Mouse (Mus musculus) MEL (cell line): ENCODE data around the gene Abl1.

Experiments
- CTCF ChIP-seq, 3 experiments: IDR thresholded peaks in 2 of 3; conservative IDR thresholded peaks in 1 of 3; 2 replicates each; pipeline ENCODE4 v1.5.1; 2011 to 2012; ENCODE audit warnings: low read length in 3 of 3, low read depth in 2 of 3, mild to moderate bottlenecking in 2 of 3, improper control_type of control experiment in 1 of 3, inconsistent platforms in 1 of 3, mixed read lengths in 1 of 3, moderate library complexity in 1 of 3; ENCODE audit not compliant: control insufficient read depth in 1 of 3, insufficient read depth in 1 of 3, poor library complexity in 1 of 3, severe bottlenecking in 1 of 3
- MAFK ChIP-seq: IDR thresholded peaks from 2 replicates; pipeline ENCODE4 v1.6.1; 2011; ENCODE audit warnings: low read depth, mild to moderate bottlenecking, low read length, improper control_type of control experiment, borderline replicate concordance
- MAZ ChIP-seq: IDR thresholded peaks from 2 replicates; pipeline ENCODE4 v1.6.1; 2012; ENCODE audit warnings: low read depth, mild to moderate bottlenecking, inconsistent platforms, low read length, improper control_type of control experiment
- POLR2AphosphoS2 ChIP-seq: IDR thresholded peaks from 2 replicates; pipeline ENCODE4 v1.6.1; 2011; ENCODE audit warnings: low read length, improper control_type of control experiment
- RAD21 ChIP-seq: IDR thresholded peaks from 2 replicates; pipeline ENCODE4 v1.6.1; 2011; ENCODE audit warnings: mild to moderate bottlenecking, low read depth, low read length, improper control_type of control experiment
- UBTF ChIP-seq: IDR thresholded peaks from 2 replicates; pipeline ENCODE4 v1.6.1; 2012; ENCODE audit warnings: low read depth, mild to moderate bottlenecking, inconsistent platforms, low read length, improper control_type of control experiment, moderate library complexity, borderline replicate concordance; ENCODE audit not compliant: insufficient read depth

DNA sequence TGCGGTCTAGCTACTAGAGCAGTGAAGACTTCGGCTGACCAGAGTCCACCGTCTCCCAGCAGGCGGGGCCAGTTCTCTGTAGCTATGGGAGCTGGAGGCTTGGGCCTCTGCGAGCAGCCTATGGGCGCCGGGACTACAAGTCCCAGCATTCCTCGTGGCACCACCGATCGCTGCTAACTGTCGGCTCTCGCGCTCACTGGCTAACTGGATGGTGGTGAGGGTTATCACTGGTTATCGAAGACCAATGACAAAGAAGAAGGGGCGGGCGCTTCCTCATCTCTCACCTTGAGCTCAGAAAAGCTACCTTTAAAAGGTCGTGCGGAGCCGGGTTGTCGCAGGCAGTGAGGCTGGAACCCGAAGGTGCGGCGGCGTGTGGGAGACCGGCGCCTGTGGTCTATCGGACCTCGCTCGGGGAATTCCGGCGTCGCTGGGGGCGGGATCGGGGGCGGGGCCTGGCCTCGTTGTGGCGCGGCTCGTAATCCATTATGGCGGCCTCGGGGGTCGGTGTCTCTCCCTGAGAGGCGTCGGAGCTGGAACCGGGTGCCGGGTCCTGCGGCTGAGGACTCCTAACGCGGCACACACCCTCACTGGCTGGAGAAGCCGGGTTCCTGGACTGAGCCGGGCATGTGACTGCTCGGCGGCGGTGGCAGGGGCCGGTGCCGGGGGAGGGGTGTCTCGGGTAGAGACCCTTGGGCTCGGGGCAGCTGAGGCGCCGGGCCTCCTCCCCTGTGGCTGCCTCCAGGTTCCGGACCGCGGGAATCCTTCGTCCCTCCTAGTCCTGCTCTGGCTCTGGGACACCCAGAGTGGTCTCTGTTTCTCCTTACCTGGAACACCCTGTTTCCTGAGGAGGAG, at the start of gene Abl1:
- TF ChIP-seq CTCF (IDR thresholded peaks at IDR 0.05 in 2 of 3, conservative IDR thresholded peaks at IDR 0.05 in 1 of 3; ENCODE audit: control insufficient read depth in 1 of 3, insufficient read depth in 1 of 3, low read depth in 2 of 3, low read length in 3 of 3, poor library complexity in 1 of 3, severe bottlenecking in 1 of 3) = peak in 2 of 3 experiments; percentile 18 to 30; a peak in 4 of 6 replicates
- 0 out of 2 replicates have a peak, but pooled peaks have one; percentile 24 for TF ChIP-seq UBTF
- TF ChIP-seq MAFK = no peak
- no peak for TF ChIP-seq RAD21
- TF ChIP-seq POLR2AphosphoS2 = peak; percentile 59; the same call in 1 of the 2 replicates
- no peak for TF ChIP-seq MAZ
